10 mouse cellular contexts compared by ENCODE assay signal in genomic region chr14:7801831-7802230, GRCm38 (mm10). TPM values are rescaled to one million over a fixed set of nuclear protein-coding genes. Genes with fewer than 3 reads are reported as not detected.
DNase-seq lines count a peak whose midpoint lies in the region; ATAC-seq and TF ChIP-seq lines count a peak whose summit lies in the region.
"Had no signal": no experiment of that assay in that cellular context is flagged by ENCODE, and none has a peak within 500 bp of the region (broad histone marks: within the 10 kb centered on the region; RNA-seq: fewer than 3 reads in every experiment).

No protein-coding gene starts in this region.

- WGBS in heart, embryonic 12.5 days: 7% methylated on average over 4 of the region's 4 CpGs
- 14% methylated on average over 4 of the region's 4 CpGs for WGBS in limb, embryonic 10.5 days
- 3% methylated on average over 4 of the region's 4 CpGs for WGBS in small intestine, adult 2 months
- WGBS in midbrain, embryonic 11.5 days: 14% methylated on average over 4 of the region's 4 CpGs

- dilution Hi-C loops in CH12.LX (cut with MboI; ENCODE audit: extremely low pct_ligation_motif_present, extremely low pct_unique_long_range_greater_than_20kb, low sequenced_read_pairs): no loop called here

- DNase-seq in heart, postnatal 4 days: peak; percentile 54
- DNase-seq in 3T3-L1 (ENCODE audit: low read depth, low spot score): peak; percentile 41
- peak; percentile 55 for DNase-seq in CH12.LX (ENCODE audit: extremely low read depth)
- peak; percentile 72 to 73 for DNase-seq in cerebellum, postnatal 14 days
- DNase-seq in limb, embryonic 10.5 days (ENCODE audit: low spot score): peak; percentile 60
- DNase-seq in midbrain, embryonic 11.5 days (ENCODE audit: low spot score, missing footprints): no peak

- TF ChIP-seq EP300 in CH12.LX (IDR thresholded peaks at IDR 0.05; ENCODE audit: low read length): no peak

- TF ChIP-seq POLR2A in CH12.LX (IDR thresholded peaks at IDR 0.05; ENCODE audit: low read depth, low read length): no peak
- TF ChIP-seq POLR2A in small intestine, adult 2 months (IDR thresholded peaks at IDR 0.05; ENCODE audit: low read depth, low read length): no peak

- no peak for ATAC-seq in heart, embryonic 12.5 days (ENCODE audit: insufficient number of reproducible peaks, low FRiP score)
- no peak for ATAC-seq in midbrain, embryonic 11.5 days (ENCODE audit: low FRiP score)

- TF ChIP-seq CTCF in CH12.LX (conservative IDR thresholded peaks at IDR 0.05 in 1 of 2, IDR thresholded peaks at IDR 0.05 in 1 of 2; ENCODE audit: low read depth in 2 of 2, low read length in 2 of 2): peak; percentile 48 to 70; a peak in 3 of 4 replicates
- TF ChIP-seq CTCF in small intestine, adult 2 months (IDR thresholded peaks at IDR 0.05; ENCODE audit: extremely low read depth, insufficient read length, insufficient replicate concordance, low read depth, low read length): peak; percentile 69; the same call in 1 of the 2 replicates

- H3K79me2 ChIP-seq in CH12.LX (replicated peaks; ENCODE audit: control insufficient read depth, extremely low read depth, insufficient read depth, poor library complexity, severe bottlenecking): no peaks in the 10 kb centered on the region

- peak; percentile 48 for TF ChIP-seq RAD21 in CH12.LX (IDR thresholded peaks at IDR 0.05; ENCODE audit: low read depth, low read length)

- no peaks in the 10 kb centered on the region for H3K36me3 ChIP-seq in heart, embryonic 12.5 days
- H3K36me3 ChIP-seq in CH12.LX (replicated peaks in 1 of 2; ENCODE audit: control insufficient read depth in 1 of 2, insufficient read depth in 1 of 2, low read length in 1 of 2): no peaks in the 10 kb centered on the region
- H3K36me3 ChIP-seq in limb, embryonic 10.5 days: no peaks in the 10 kb centered on the region
- H3K36me3 ChIP-seq in small intestine, adult 2 months (ENCODE audit: control insufficient read depth, insufficient read depth, low read length): no peaks in the 10 kb centered on the region
- H3K36me3 ChIP-seq in midbrain, embryonic 11.5 days (ENCODE audit: control insufficient read depth, insufficient read depth, low read length): no peaks in the 10 kb centered on the region
- H3K36me3 ChIP-seq: embryonic facial prominence, embryonic 12.5 days had no signal

- H3K4me3 ChIP-seq in heart, embryonic 12.5 days: no peak overlapping the region
- H3K4me3 ChIP-seq in CH12.LX (replicated peaks in 1 of 3; ENCODE audit: low read depth in 2 of 3, low read length in 2 of 3, poor library complexity in 1 of 3): no peak overlapping the region
- H3K4me3 ChIP-seq in limb, embryonic 10.5 days: no peak overlapping the region
- no peak overlapping the region for H3K4me3 ChIP-seq in small intestine, adult 2 months (ENCODE audit: low read depth, low read length)
- H3K4me3 ChIP-seq in midbrain, embryonic 11.5 days (ENCODE audit: low read depth, low read length): no peak overlapping the region
- H3K4me3 ChIP-seq: embryonic facial prominence, embryonic 12.5 days had no signal

- in situ Hi-C loops in CH12.LX (cut with MboI; ENCODE audit: low pct_ligation_motif_present, low pct_unique_long_range_greater_than_20kb, low sequenced_read_pairs): loop anchor here (25.0 kb wide), 1 partner anchor 510 kb away; the partner anchor contains the start of gene Fam107a

- H3K4me1 ChIP-seq in heart, embryonic 12.5 days (replicated peaks): no peaks in the 10 kb centered on the region
- peaks cover 5 to 15% of the 10 kb centered on the region in 2 experiments for H3K4me1 ChIP-seq in CH12.LX (ENCODE audit: control insufficient read depth in 1 of 2, insufficient read depth in 2 of 2)
- H3K4me1 ChIP-seq in limb, embryonic 10.5 days: no peaks in the 10 kb centered on the region
- H3K4me1 ChIP-seq in small intestine, adult 2 months (ENCODE audit: control insufficient read depth, insufficient read depth, insufficient read length, low read length): peaks cover 9% of the 10 kb centered on the region; the same call in 1 of the 2 replicates
- no peaks in the 10 kb centered on the region for H3K4me1 ChIP-seq in midbrain, embryonic 11.5 days (ENCODE audit: control insufficient read depth, insufficient read depth, low read length)
- H3K4me1 ChIP-seq: embryonic facial prominence, embryonic 12.5 days had no signal

- H3K4me2 ChIP-seq in heart, embryonic 12.5 days: no peak overlapping the region
- H3K4me2 ChIP-seq in CH12.LX (ENCODE audit: insufficient read depth, low read depth, poor library complexity, severe bottlenecking): no peak overlapping the region
- no peak overlapping the region for H3K4me2 ChIP-seq in midbrain, embryonic 11.5 days
- H3K4me2 ChIP-seq: embryonic facial prominence, embryonic 12.5 days had no signal

- H3K27me3 ChIP-seq in heart, embryonic 12.5 days (replicated peaks): no peaks in the 10 kb centered on the region
- no peaks in the 10 kb centered on the region for H3K27me3 ChIP-seq in CH12.LX (replicated peaks)
- no peaks in the 10 kb centered on the region for H3K27me3 ChIP-seq in limb, embryonic 10.5 days (ENCODE audit: low read depth, poor library complexity, severe bottlenecking)
- H3K27me3 ChIP-seq in small intestine, adult 2 months (ENCODE audit: control insufficient read depth, insufficient read depth, low read length): no peaks in the 10 kb centered on the region
- H3K27me3 ChIP-seq in midbrain, embryonic 11.5 days (ENCODE audit: control insufficient read depth, insufficient read depth, low read length): no peaks in the 10 kb centered on the region
- H3K27me3 ChIP-seq: embryonic facial prominence, embryonic 12.5 days had no signal

- H3K27ac ChIP-seq in heart, embryonic 12.5 days (ENCODE audit: poor library complexity, severe bottlenecking): no peak overlapping the region
- no peak overlapping the region for H3K27ac ChIP-seq in CH12.LX (ENCODE audit: insufficient read depth, low read depth)
- H3K27ac ChIP-seq in limb, embryonic 10.5 days: no peak overlapping the region
- no peak overlapping the region for H3K27ac ChIP-seq in small intestine, adult 2 months (ENCODE audit: insufficient read depth, low read depth, low read length)
- H3K27ac ChIP-seq in midbrain, embryonic 11.5 days (ENCODE audit: low read depth, low read length): no peak overlapping the region
- H3K27ac ChIP-seq: embryonic facial prominence, embryonic 12.5 days had no signal

- H3K9ac ChIP-seq in heart, embryonic 12.5 days: no peak overlapping the region
- H3K9ac ChIP-seq in CH12.LX (ENCODE audit: insufficient read depth, low read depth): no peak overlapping the region
- no peak overlapping the region for H3K9ac ChIP-seq in midbrain, embryonic 11.5 days (ENCODE audit: low read length)
- H3K9ac ChIP-seq: embryonic facial prominence, embryonic 12.5 days had no signal

- H3K9me3 ChIP-seq in heart, embryonic 12.5 days (replicated peaks): peaks cover 7% of the 10 kb centered on the region
- H3K9me3 ChIP-seq in CH12.LX (replicated peaks; ENCODE audit: low read length): peaks cover 4% of the 10 kb centered on the region
- no peaks in the 10 kb centered on the region for H3K9me3 ChIP-seq in limb, embryonic 10.5 days (replicated peaks)
- no peaks in the 10 kb centered on the region for H3K9me3 ChIP-seq in midbrain, embryonic 11.5 days (ENCODE audit: control insufficient read depth, low read length)
- H3K9me3 ChIP-seq: embryonic facial prominence, embryonic 12.5 days had no signal

TF ChIP-seq in CH12.LX, 34 proteins besides CTCF, POLR2A, EP300 and RAD21:
- TF ChIP-seq MYC (IDR thresholded peaks at IDR 0.05; ENCODE audit: low read depth, low read length): peak; percentile 73; the same call in 1 of the 2 replicates
- peak; percentile 44 for TF ChIP-seq SMC3 (IDR thresholded peaks at IDR 0.05; ENCODE audit: low read depth, low read length)
- no peak for TF ChIP-seq ZC3H11A (IDR thresholded peaks at IDR 0.05; ENCODE audit: low read depth, low read length)
- peak; percentile 35; the same call in 1 of the 2 replicates for TF ChIP-seq MAX (IDR thresholded peaks at IDR 0.05; ENCODE audit: low read length)

RNA-seq across cellular contexts. Expression of gene Gm26661, which starts 10.4 kb away (rescaled TPM):
- total RNA-seq in heart, postnatal 4 days (2021): not detected
- not detected in 2 replicates for polyA plus RNA-seq in heart, embryonic 12.5 days (2016; fragmentation: Nextera tagmentation; extraction: Ambion mirVana)
- total RNA-seq in CH12.LX (2012; rRNA removed) (not detected in 2 replicates), CH12.LX (2014; rRNA removed) (not detected in 2 replicates)
- not detected in 2 replicates for polyA plus RNA-seq in CH12.LX (2012; ENCODE audit: insufficient read length, low read depth)
- not detected in 2 replicates for polyA plus RNA-seq in limb, embryonic 10.5 days (2016; fragmentation: Nextera tagmentation; extraction: Ambion mirVana)
- 0.61 TPM in 1 of 2 replicates, not detected in the other for polyA plus RNA-seq in small intestine, adult 2 months (2012; rRNA removed)
- polyA plus RNA-seq in midbrain, embryonic 11.5 days (2014; fragmentation: Nextera tagmentation; extraction: Ambion mirVana): not detected in 2 replicates
- total RNA-seq: layer of hippocampus, adult 18-20 months had no signal
- polyA plus RNA-seq: embryonic facial prominence, embryonic 12.5 days had no signal

RNA-seq across cellular contexts. Expression of gene Flnb, which starts 15.9 kb away (rescaled TPM):
- 10 to 100 TPM; 42.8 to 47.3 TPM for total RNA-seq in heart, postnatal 4 days (2021)
- polyA plus RNA-seq in heart, embryonic 12.5 days (2016; fragmentation: Nextera tagmentation; extraction: Ambion mirVana): 15.1 and 28.3 TPM in 2 replicates
- total RNA-seq in CH12.LX (2012; rRNA removed) (51.4 and 74.0 TPM in 2 replicates), CH12.LX (2014; rRNA removed) (28.9 and 29.5 TPM in 2 replicates)
- polyA plus RNA-seq in CH12.LX (2012; ENCODE audit: insufficient read length, low read depth): 52.4 and 61.6 TPM in 2 replicates
- 18.7 and 31.3 TPM in 2 replicates for polyA plus RNA-seq in limb, embryonic 10.5 days (2016; fragmentation: Nextera tagmentation; extraction: Ambion mirVana)
- 28.6 and 54.8 TPM in 2 replicates for polyA plus RNA-seq in small intestine, adult 2 months (2012; rRNA removed)
- 10.9 and 12.0 TPM in 2 replicates for polyA plus RNA-seq in midbrain, embryonic 11.5 days (2014; fragmentation: Nextera tagmentation; extraction: Ambion mirVana)
